Mouse (Mus musculus) spleen, adult 2 months (tissue): ENCODE measurements around the gene Gstm1. TPM values are rescaled to one million over a fixed set of nuclear protein-coding genes. Genes with fewer than 3 reads are reported as not detected.
"Not testable (repeated sequence)": the region's sequence is repeated elsewhere in the genome, so short reads cannot be mapped to it uniquely, and the experiment has no call there.

ENCODE experiments used
- DNase-seq, 2 experiments: peaks; one replicate each; pipeline versions ENCODE4 v3.0.0 to v3.0.0-alpha.2; 2012 to 2021; ENCODE audit warnings: low spot score in 2 of 2, low read depth in 1 of 2
- H3K27ac ChIP-seq: fragments of 200-500 bp; 2 replicates; pipeline ENCODE4 v1.5.1; 2012; ENCODE audit warnings: low read length, inconsistent platforms; ENCODE audit not compliant: insufficient read depth
- H3K27me3 ChIP-seq: fragments of 200-500 bp; 2 replicates; pipeline ENCODE4 v1.6.1; 2012; ENCODE audit warnings: mild to moderate bottlenecking, moderate library complexity, low read length, inconsistent platforms; ENCODE audit not compliant: control insufficient read depth, insufficient read depth
- H3K36me3 ChIP-seq: fragments of 200-500 bp; 2 replicates; pipeline ENCODE4 v1.6.1; 2012; ENCODE audit warnings: mild to moderate bottlenecking, low read length, inconsistent platforms; ENCODE audit not compliant: control insufficient read depth, insufficient read depth
- H3K4me1 ChIP-seq: fragments of 200-500 bp; 2 replicates; pipeline ENCODE4 v1.6.1; 2011; ENCODE audit warnings: inconsistent platforms; ENCODE audit not compliant: control insufficient read depth, insufficient read depth, insufficient read length
- H3K4me3 ChIP-seq: fragments of 200-500 bp; 2 replicates; pipeline ENCODE4 v1.5.1; 2011; ENCODE audit warnings: mild to moderate bottlenecking, inconsistent platforms; ENCODE audit not compliant: insufficient read depth, insufficient read length; ENCODE audit errors: extremely low read depth
- CTCF ChIP-seq: fragments of 200-500 bp; IDR thresholded peaks from 2 replicates; pipeline ENCODE4 v1.5.1; 2011; ENCODE audit warnings: mild to moderate bottlenecking, inconsistent platforms; ENCODE audit not compliant: insufficient read depth, insufficient read length, insufficient replicate concordance; ENCODE audit errors: extremely low read depth
- POLR2A ChIP-seq: fragments of 200-500 bp; IDR thresholded peaks from 2 replicates; pipeline ENCODE4 v1.6.1; 2011; ENCODE audit warnings: low read depth, low read length, inconsistent platforms
- WGBS: fragments of 180-500 bp; shearing (Covaris S2); methylation state at CpG from one replicate; pipeline ENCODE4 v1.1.7; 2018; 5-methylcytosine and 5-hydroxymethylcytosine counted together
- polyA plus RNA-seq: library from polyadenylated mRNA; depleted of rRNA; stranded (reverse); fragments of >200 nt; gene quantifications from 2 replicates; pipeline ENCODE4 v1.2.3, GENCODE M21; 2012

The Gstm1 gene
- polyA plus RNA-seq, 1 experiment, result 82.6 TPM

- Histone ChIP-seq H3K4me3 (no peak overlapping the region), H3K27ac (no peak overlapping the region), H3K27me3 (no peaks in the 10 kb centered on the region), H3K4me1 (no peaks in the 10 kb centered on the region), H3K36me3 (no peaks in the 10 kb centered on the region)
- no peak for DNase-seq
- TF ChIP-seq POLR2A, result no peak
- TF ChIP-seq CTCF, result no peak
- WGBS, result 82% methylated on average over 5 of the region's 5 CpGs
Measured at GRCm38 (mm10) chr3:107984471-107984870, 33.3 kb downstream of the Gstm1 start.

GRCm38 (mm10) chr3:107983771-107984170, 34.0 kb downstream of the Gstm1 start:
- Histone ChIP-seq H3K4me3 (no peak overlapping the region), H3K27ac (no peak overlapping the region), H3K27me3 (no peaks in the 10 kb centered on the region), H3K4me1 (no peaks in the 10 kb centered on the region), H3K36me3 (no peaks in the 10 kb centered on the region)
- TF ChIP-seq CTCF, result no peak
- TF ChIP-seq POLR2A, result no peak
- 50% methylated on average over 3 of the region's 3 CpGs for WGBS
- no peak for DNase-seq

GRCm38 (mm10) chr3:107982726-107983125, 35.0 kb downstream of the Gstm1 start:
- WGBS, result 91% methylated on average over 6 of the region's 6 CpGs
- H3K27ac ChIP-seq, result no peak overlapping the region
- no peak for DNase-seq
- H3K27me3 ChIP-seq, result no peaks in the 10 kb centered on the region
- H3K4me3 ChIP-seq, result no peak overlapping the region
- no peaks in the 10 kb centered on the region for H3K36me3 ChIP-seq
- no peak for TF ChIP-seq CTCF
- no peak for TF ChIP-seq POLR2A
- no peaks in the 10 kb centered on the region for H3K4me1 ChIP-seq

DNA sequence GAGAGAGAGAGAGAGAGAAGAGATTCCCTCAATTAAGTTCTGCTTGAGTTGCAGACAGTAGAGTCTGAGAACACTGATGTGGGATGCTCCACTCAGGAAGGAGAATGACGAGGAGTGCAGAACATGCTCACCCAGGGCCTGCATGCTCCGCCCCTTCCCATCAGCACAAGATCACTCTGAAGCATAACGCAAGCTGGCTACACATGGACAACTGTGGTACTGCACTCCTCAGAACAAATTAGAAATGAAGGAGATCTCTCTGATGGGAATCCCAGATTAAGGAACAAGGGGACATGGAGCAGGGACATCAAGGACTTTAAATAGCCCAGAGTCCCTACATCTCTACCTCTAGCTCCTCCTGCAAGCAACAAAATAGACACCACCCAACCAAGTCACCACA, 36.5 kb downstream of the Gstm1 start:
- no peak for DNase-seq
- TF ChIP-seq POLR2A (no peak), CTCF (no peak)
- Histone ChIP-seq H3K4me3 (no peak overlapping the region), H3K27ac (no peak overlapping the region), H3K4me1 (no peaks in the 10 kb centered on the region), H3K27me3 (no peaks in the 10 kb centered on the region), H3K36me3 (no peaks in the 10 kb centered on the region)
- WGBS, result 73% methylated on average over 3 of the region's 3 CpGs

GRCm38 (mm10) chr3:107977691-107978090, 40.1 kb downstream of the Gstm1 start:
- H3K27ac ChIP-seq, result no peak overlapping the region
- H3K27me3 ChIP-seq, result no peaks in the 10 kb centered on the region
- no peak for DNase-seq
- 74% methylated on average over 3 of the region's 3 CpGs for WGBS
- no peaks in the 10 kb centered on the region for H3K36me3 ChIP-seq
- TF ChIP-seq POLR2A (no peak), CTCF (no peak)
- no peaks in the 10 kb centered on the region for H3K4me1 ChIP-seq
- no peak overlapping the region for H3K4me3 ChIP-seq

- DNase-seq, result no peak
- Histone ChIP-seq H3K4me3 (no peak overlapping the region), H3K36me3 (no peaks in the 10 kb centered on the region), H3K27ac (no peak overlapping the region), H3K4me1 (no peaks in the 10 kb centered on the region), H3K27me3 (no peaks in the 10 kb centered on the region)
- 88% methylated on average over 1 of the region's 1 CpGs for WGBS
- TF ChIP-seq POLR2A (no peak), CTCF (no peak)
Measured at GRCm38 (mm10) chr3:107974237-107974636, 43.5 kb downstream of the Gstm1 start.

- Histone ChIP-seq H3K27ac (no peak overlapping the region), H3K4me1 (no peaks in the 10 kb centered on the region), H3K36me3 (no peaks in the 10 kb centered on the region), H3K4me3 (no peak overlapping the region), H3K27me3 (no peaks in the 10 kb centered on the region)
- TF ChIP-seq CTCF, result no peak
- DNase-seq, result no peak
- 91% methylated on average over 3 of the region's 3 CpGs for WGBS
Measured at GRCm38 (mm10) chr3:107972070-107972469, 45.7 kb downstream of the Gstm1 start.

DNA sequence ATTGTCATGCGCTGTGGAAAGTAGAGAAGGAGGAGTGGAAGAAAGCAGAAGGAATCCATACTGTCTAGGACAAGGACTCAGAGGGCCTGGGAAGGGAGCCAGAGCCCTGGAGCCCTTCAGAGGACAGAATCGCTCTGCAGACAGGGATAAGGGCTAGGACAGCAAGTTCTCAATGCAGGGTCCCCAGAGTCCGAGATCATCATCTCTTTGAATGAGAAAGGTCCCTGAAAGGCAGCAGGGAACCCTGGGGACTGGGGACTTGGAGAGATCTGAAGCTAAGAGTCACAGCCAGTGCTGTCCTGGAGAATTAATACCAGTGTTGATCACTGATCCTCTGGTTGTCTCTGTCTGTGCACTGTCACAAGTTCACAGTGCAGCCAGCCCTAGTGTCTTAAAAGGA, 46.7 kb downstream of the Gstm1 start:
- not testable (repeated sequence) for H3K36me3 ChIP-seq, DNase-seq, H3K4me3 ChIP-seq, H3K27ac ChIP-seq, H3K27me3 ChIP-seq, H3K4me1 ChIP-seq
- 70% methylated on average over 3 of the region's 3 CpGs for WGBS
